Mouse (Mus musculus): Measurements from ENCODE around the gene Tnrc6c. TPM values are rescaled to one million over a fixed set of nuclear protein-coding genes. Genes with fewer than 3 reads are reported as not detected.

Tnrc6c gene
- total and polyA plus RNA-seq, 2 experiments: 5.7 to 6.3 TPM

- H3K27ac ChIP-seq (replicated peaks; ENCODE audit: insufficient read depth, low read depth, low read length): no peak overlapping the region
- H3K79me2 ChIP-seq (ENCODE audit: control insufficient read depth, insufficient read depth, low read length): peaks cover 9% of the 10 kb centered on the region; the same call in 1 of the 2 replicates
- no peaks in the 10 kb centered on the region for H3K27me3 ChIP-seq (ENCODE audit: control insufficient read depth, insufficient read depth, low read length)
- no peak for DNase-seq (ENCODE audit: extremely low read depth, low read depth, low spot score)
- no peak overlapping the region for H3K9ac ChIP-seq (ENCODE audit: low read depth, low read length)
- H3K36me3 ChIP-seq (ENCODE audit: control insufficient read depth, insufficient read depth, low read length): no peaks in the 10 kb centered on the region
- H3K4me3 ChIP-seq (ENCODE audit: insufficient read depth, low read depth, low read length): no peak overlapping the region
- TF ChIP-seq CTCF (IDR thresholded peaks at IDR 0.05; ENCODE audit: low read depth, low read length) (no peak), POLR2A (IDR thresholded peaks at IDR 0.05; ENCODE audit: extremely low read depth, insufficient read depth, low read length) (no peak)
- WGBS: 95% methylated on average over 6 of the region's 6 CpGs
- peaks cover 6% of the 10 kb centered on the region; the same call in 1 of the 2 replicates for H3K4me1 ChIP-seq (ENCODE audit: control insufficient read depth, insufficient read depth, low read length)
Observed at GRCm38 (mm10) chr11:117806781-117807180, 152.7 kb downstream of the Tnrc6c start.

GRCm38 (mm10) chr11:117809407-117810311, 155.6 kb downstream of the Tnrc6c start, which contains the start of the genes Gm20708 and Syngr2:
TSS of gene Gm20708 (plus strand) at chr11:117809668.
TSS of gene Syngr2 (plus strand) at chr11:117809668.
- Histone ChIP-seq H3K4me1 (ENCODE audit: control insufficient read depth, insufficient read depth, low read length) (peaks cover 10% of the 10 kb centered on the region; the same call in 1 of the 2 replicates), H3K36me3 (ENCODE audit: control insufficient read depth, insufficient read depth, low read length) (no peaks in the 10 kb centered on the region), H3K79me2 (ENCODE audit: control insufficient read depth, insufficient read depth, low read length) (peaks cover 23% of the 10 kb centered on the region), H3K27me3 (ENCODE audit: control insufficient read depth, insufficient read depth, low read length) (no peaks in the 10 kb centered on the region), H3K9ac (ENCODE audit: low read depth, low read length) (peak within 1 kb of the TSS; percentile 95), H3K4me3 (ENCODE audit: insufficient read depth, low read depth, low read length) (peak within 1 kb of the TSS; percentile 83), H3K27ac (replicated peaks; ENCODE audit: insufficient read depth, low read depth, low read length) (peak within 1 kb of the TSS; percentile 70)
- no peak for DNase-seq (ENCODE audit: extremely low read depth, low read depth, low spot score)
- 2% methylated on average over 74 of the region's 75 CpGs for WGBS
- TF ChIP-seq CTCF (IDR thresholded peaks at IDR 0.05; ENCODE audit: low read depth, low read length) (no peak), POLR2A (IDR thresholded peaks at IDR 0.05; ENCODE audit: extremely low read depth, insufficient read depth, low read length) (peak; percentile 79)

GRCm38 (mm10) chr11:117810401-117811046, 156.4 kb downstream of the Tnrc6c start:
- DNase-seq (ENCODE audit: extremely low read depth, low read depth, low spot score): peak; percentile 87
- no peaks in the 10 kb centered on the region for H3K36me3 ChIP-seq (ENCODE audit: control insufficient read depth, insufficient read depth, low read length)

More at GRCm38 (mm10) chr11:117810401-117811046, 156.4 kb downstream of the Tnrc6c start:
- peaks cover 10% of the 10 kb centered on the region; the same call in 1 of the 2 replicates for H3K4me1 ChIP-seq (ENCODE audit: control insufficient read depth, insufficient read depth, low read length)
- peak overlapping the region; percentile 83 for H3K4me3 ChIP-seq (ENCODE audit: insufficient read depth, low read depth, low read length)
- H3K27me3 ChIP-seq (ENCODE audit: control insufficient read depth, insufficient read depth, low read length): no peaks in the 10 kb centered on the region
- TF ChIP-seq POLR2A (IDR thresholded peaks at IDR 0.05; ENCODE audit: extremely low read depth, insufficient read depth, low read length): peak; percentile 52; the same call in 1 of the 2 replicates
- peak; percentile 68 for TF ChIP-seq CTCF (IDR thresholded peaks at IDR 0.05; ENCODE audit: low read depth, low read length)
- peak overlapping the region; percentile 95 for H3K9ac ChIP-seq (ENCODE audit: low read depth, low read length)
- WGBS: under 1% methylated on average over 21 of the region's 21 CpGs
- H3K79me2 ChIP-seq (ENCODE audit: control insufficient read depth, insufficient read depth, low read length): peaks cover 23% of the 10 kb centered on the region
- H3K27ac ChIP-seq (replicated peaks; ENCODE audit: insufficient read depth, low read depth, low read length): peak overlapping the region; percentile 70

Other genes with a start within 250 kb of the Tnrc6c start
- gene Gm11733, start 169.9 kb upstream of the Tnrc6c start, total RNA-seq (2014; rRNA removed): not detected in 2 replicates
- gene Gm11733, start 169.9 kb upstream of the Tnrc6c start, polyA plus RNA-seq (2012; rRNA removed): not detected in 2 replicates
- 0.55 and 1.1 TPM in 2 replicates for gene Tmc8, start 127.8 kb downstream of the Tnrc6c start, total RNA-seq (2014; rRNA removed)
- gene Tmc8, start 127.8 kb downstream of the Tnrc6c start, polyA plus RNA-seq (2012; rRNA removed): 1.7 and 3.1 TPM in 2 replicates
- 5.3 and 8.8 TPM in 2 replicates for gene Tmc6, start 127.9 kb downstream of the Tnrc6c start, total RNA-seq (2014; rRNA removed)
- gene Tmc6, start 127.9 kb downstream of the Tnrc6c start, polyA plus RNA-seq (2012; rRNA removed): 11.8 and 13.5 TPM in 2 replicates
- not detected in 2 replicates for gene 6030468B19Rik, start 143.4 kb downstream of the Tnrc6c start, total RNA-seq (2014; rRNA removed)
- not detected in 2 replicates for gene 6030468B19Rik, start 143.4 kb downstream of the Tnrc6c start, polyA plus RNA-seq (2012; rRNA removed)
- 0.37 and 0.40 TPM in 2 replicates for gene Gm20708, start 155.4 kb downstream of the Tnrc6c start, total RNA-seq (2014; rRNA removed)
- gene Gm20708, start 155.4 kb downstream of the Tnrc6c start, polyA plus RNA-seq (2012; rRNA removed): 0.21 and 0.40 TPM in 2 replicates
- 37.9 and 54.2 TPM in 2 replicates for gene Syngr2, start 155.4 kb downstream of the Tnrc6c start, total RNA-seq (2014; rRNA removed)
- gene Syngr2, start 155.4 kb downstream of the Tnrc6c start, polyA plus RNA-seq (2012; rRNA removed): 124 and 152 TPM in 2 replicates
- 119 and 136 TPM in 2 replicates for gene Afmid, start 171.6 kb downstream of the Tnrc6c start, total RNA-seq (2014; rRNA removed)
- gene Afmid, start 171.6 kb downstream of the Tnrc6c start, polyA plus RNA-seq (2012; rRNA removed): 117 and 144 TPM in 2 replicates
- 56.9 and 65.1 TPM in 2 replicates for gene Tk1, start 171.8 kb downstream of the Tnrc6c start, total RNA-seq (2014; rRNA removed)
- 45.6 and 69.7 TPM in 2 replicates for gene Tk1, start 171.8 kb downstream of the Tnrc6c start, polyA plus RNA-seq (2012; rRNA removed)
- gene Birc5, start 195.0 kb downstream of the Tnrc6c start, total RNA-seq (2014; rRNA removed): 0.65 and 2.0 TPM in 2 replicates
- 0.82 and 0.92 TPM in 2 replicates for gene Birc5, start 195.0 kb downstream of the Tnrc6c start, polyA plus RNA-seq (2012; rRNA removed)
- gene Tmem235, start 206.5 kb downstream of the Tnrc6c start, total RNA-seq (2014; rRNA removed): not detected in 2 replicates
- gene Tmem235, start 206.5 kb downstream of the Tnrc6c start, polyA plus RNA-seq (2012; rRNA removed): not detected in 2 replicates
- 6.1 and 7.4 TPM in 2 replicates for gene Tha1, start 219.2 kb downstream of the Tnrc6c start, total RNA-seq (2014; rRNA removed)
- 10.0 and 11.4 TPM in 2 replicates for gene Tha1, start 219.2 kb downstream of the Tnrc6c start, polyA plus RNA-seq (2012; rRNA removed)